Mouse (Mus musculus) MEL (cell line): ENCODE measurements at regions not wholly inside any gene's neighbourhood (a gene's known extent, or its start where the extent isn't known, plus 50 kb on each side); places are given as distances from the start of the nearest gene placed in this dataset.
"Not testable (repeated sequence)": the region's sequence is repeated elsewhere in the genome, so short reads cannot be mapped to it uniquely, and the experiment has no call there.

Experiments used
- DNase-seq: peaks from one replicate; pipeline ENCODE4 v3.0.0; 2011; ENCODE audit warnings: low read depth, low spot score
- H3K27ac ChIP-seq: 2 replicates; pipeline ENCODE4 v1.5.1; 2012; ENCODE audit warnings: low read depth, mild to moderate bottlenecking, control low read depth, low read length, moderate library complexity; ENCODE audit not compliant: control insufficient read depth
- H3K27me3 ChIP-seq, 2 experiments: fragments of 150-350 bp in 1 of 2; sonication (generic) in 1 of 2; 2 replicates each; pipeline ENCODE4 v1.6.1; 2012; ENCODE audit warnings: low read length in 2 of 2, mild to moderate bottlenecking in 2 of 2, improper control_type of control experiment in 1 of 2, moderate library complexity in 1 of 2; ENCODE audit not compliant: insufficient read depth in 2 of 2, control insufficient read depth in 1 of 2
- H3K36me3 ChIP-seq, 2 experiments: 2 replicates each; pipeline ENCODE4 v1.6.1; 2012 to 2014; ENCODE audit warnings: low read length in 2 of 2, improper control_type of control experiment in 1 of 2, inconsistent platforms in 1 of 2, mild to moderate bottlenecking in 1 of 2; ENCODE audit not compliant: insufficient read depth in 2 of 2, control insufficient read depth in 1 of 2
- H3K4me1 ChIP-seq, 2 experiments: fragments of 150-350 bp in 1 of 2; sonication (generic) in 1 of 2; 2 replicates each; pipeline ENCODE4 v1.6.1; 2012; ENCODE audit warnings: low read length in 2 of 2, improper control_type of control experiment in 1 of 2, mild to moderate bottlenecking in 1 of 2; ENCODE audit not compliant: insufficient read depth in 2 of 2, control insufficient read depth in 1 of 2
- H3K4me3 ChIP-seq, 2 experiments: fragments of 150-350 bp in 1 of 2; sonication (generic) in 1 of 2; 2 replicates each; pipeline ENCODE4 v1.5.1; 2012; ENCODE audit warnings: low read depth in 2 of 2, low read length in 2 of 2, mild to moderate bottlenecking in 2 of 2, moderate library complexity in 2 of 2, control low read depth in 1 of 2, improper control_type of control experiment in 1 of 2; ENCODE audit not compliant: control insufficient read depth in 1 of 2, insufficient read depth in 1 of 2
- H3K79me2 ChIP-seq: 2 replicates; pipeline ENCODE4 v1.6.1; 2012; ENCODE audit warnings: mild to moderate bottlenecking, low read length, moderate library complexity; ENCODE audit not compliant: control insufficient read depth, poor library complexity, insufficient read depth
- H3K9ac ChIP-seq: 2 replicates; pipeline ENCODE4 v1.6.1; 2012; ENCODE audit warnings: low read depth, mild to moderate bottlenecking, control low read depth, low read length, moderate library complexity; ENCODE audit not compliant: control insufficient read depth, poor library complexity, severe bottlenecking
- H3K9me3 ChIP-seq: fragments of 150-350 bp; sonication (generic); replicated peaks from 2 replicates; pipeline ENCODE4 v1.6.1; 2012; ENCODE audit warnings: mild to moderate bottlenecking, low read length, improper control_type of control experiment, moderate library complexity; ENCODE audit not compliant: insufficient read depth
- BHLHE40 ChIP-seq: IDR thresholded peaks from 2 replicates; pipeline ENCODE4 v1.6.1; 2012; ENCODE audit warnings: low read depth, mild to moderate bottlenecking, inconsistent platforms, low read length, improper control_type of control experiment, borderline replicate concordance
- CHD2 ChIP-seq: IDR thresholded peaks from 2 replicates; pipeline ENCODE4 v1.6.1; 2011; ENCODE audit warnings: low read length, improper control_type of control experiment
- CTCF ChIP-seq, 3 experiments: IDR thresholded peaks in 2 of 3; conservative IDR thresholded peaks in 1 of 3; 2 replicates each; pipeline ENCODE4 v1.5.1; 2011 to 2012; ENCODE audit warnings: low read length in 3 of 3, low read depth in 2 of 3, mild to moderate bottlenecking in 2 of 3, improper control_type of control experiment in 1 of 3, inconsistent platforms in 1 of 3, mixed read lengths in 1 of 3, moderate library complexity in 1 of 3; ENCODE audit not compliant: control insufficient read depth in 1 of 3, insufficient read depth in 1 of 3, poor library complexity in 1 of 3, severe bottlenecking in 1 of 3
- E2F4 ChIP-seq: IDR thresholded peaks from 2 replicates; pipeline ENCODE4 v1.6.1; 2011; ENCODE audit warnings: low read depth, low read length, improper control_type of control experiment, borderline replicate concordance
- EP300 ChIP-seq, 2 experiments: IDR thresholded peaks; 2 replicates each; pipeline ENCODE4 v1.6.1; 2011; ENCODE audit warnings: improper control_type of control experiment in 2 of 2, low read length in 2 of 2, low read depth in 1 of 2, mild to moderate bottlenecking in 1 of 2
- ETS1 ChIP-seq: IDR thresholded peaks from 2 replicates; pipeline ENCODE4 v1.6.1; 2012; ENCODE audit warnings: low read depth, mild to moderate bottlenecking, inconsistent platforms, low read length, improper control_type of control experiment, moderate library complexity
- GATA1 ChIP-seq: IDR thresholded peaks from 2 replicates; pipeline ENCODE4 v1.6.1; 2011; ENCODE audit warnings: low read depth, low read length, improper control_type of control experiment
- KAT2A ChIP-seq: conservative IDR thresholded peaks from 2 replicates; pipeline ENCODE4 v1.6.1; 2012; ENCODE audit warnings: low read depth, low read length, improper control_type of control experiment, inconsistent platforms
- MAFK ChIP-seq: IDR thresholded peaks from 2 replicates; pipeline ENCODE4 v1.6.1; 2011; ENCODE audit warnings: low read depth, mild to moderate bottlenecking, low read length, improper control_type of control experiment, borderline replicate concordance
- MAX ChIP-seq: IDR thresholded peaks from 2 replicates; pipeline ENCODE4 v1.6.1; 2011; ENCODE audit warnings: low read length, improper control_type of control experiment
- MEF2A ChIP-seq: IDR thresholded peaks from 2 replicates; pipeline ENCODE4 v1.6.1; 2014; ENCODE audit warnings: low read depth, mild to moderate bottlenecking, inconsistent platforms, low read length, improper control_type of control experiment; ENCODE audit not compliant: poor library complexity, insufficient replicate concordance, severe bottlenecking; ENCODE audit errors: extremely low read depth
- POLR2A ChIP-seq, 2 experiments: IDR thresholded peaks; 2 replicates each; pipeline ENCODE4 v1.6.1; 2011 to 2012; ENCODE audit warnings: low read length in 2 of 2, mild to moderate bottlenecking in 2 of 2, control low read depth in 1 of 2, improper control_type of control experiment in 1 of 2, low read depth in 1 of 2, moderate library complexity in 1 of 2; ENCODE audit not compliant: control insufficient read depth in 1 of 2, insufficient read depth in 1 of 2, poor library complexity in 1 of 2
- POLR2AphosphoS2 ChIP-seq: IDR thresholded peaks from 2 replicates; pipeline ENCODE4 v1.6.1; 2011; ENCODE audit warnings: low read length, improper control_type of control experiment
- POLR2AphosphoS5 ChIP-seq: IDR thresholded peaks from 2 replicates; pipeline ENCODE4 v1.6.1; 2012; ENCODE audit warnings: low read depth, borderline replicate concordance, mild to moderate bottlenecking, inconsistent platforms, low read length, moderate library complexity, mixed read lengths
- RAD21 ChIP-seq: IDR thresholded peaks from 2 replicates; pipeline ENCODE4 v1.6.1; 2011; ENCODE audit warnings: mild to moderate bottlenecking, low read depth, low read length, improper control_type of control experiment
- SMC3 ChIP-seq: IDR thresholded peaks from 2 replicates; pipeline ENCODE4 v1.6.1; 2011; ENCODE audit warnings: low read depth, low read length, improper control_type of control experiment
- UBTF ChIP-seq: IDR thresholded peaks from 2 replicates; pipeline ENCODE4 v1.6.1; 2012; ENCODE audit warnings: low read depth, mild to moderate bottlenecking, inconsistent platforms, low read length, improper control_type of control experiment, moderate library complexity, borderline replicate concordance; ENCODE audit not compliant: insufficient read depth
- USF1 ChIP-seq: IDR thresholded peaks from 2 replicates; pipeline ENCODE4 v1.6.1; 2014; ENCODE audit warnings: low read depth, mild to moderate bottlenecking, inconsistent platforms, low read length, improper control_type of control experiment, moderate library complexity
- USF2 ChIP-seq, 2 experiments: IDR thresholded peaks; 2 replicates each; pipeline ENCODE4 v1.6.1; 2011 to 2012; ENCODE audit warnings: improper control_type of control experiment in 2 of 2, low read length in 2 of 2, borderline replicate concordance in 1 of 2, inconsistent platforms in 1 of 2, low read depth in 1 of 2, mild to moderate bottlenecking in 1 of 2; ENCODE audit not compliant: insufficient read depth in 1 of 2
- ZC3H11A ChIP-seq: IDR thresholded peaks from 2 replicates; pipeline ENCODE4 v1.6.1; 2012; ENCODE audit warnings: low read depth, mild to moderate bottlenecking, inconsistent platforms, low read length, improper control_type of control experiment
- ZMIZ1 ChIP-seq: IDR thresholded peaks from 2 replicates; pipeline ENCODE4 v1.6.1; 2012; ENCODE audit warnings: low read depth, mild to moderate bottlenecking, inconsistent platforms, low read length, improper control_type of control experiment, moderate library complexity

- H3K36me3 ChIP-seq, DNase-seq, H3K27ac ChIP-seq, H3K4me1 ChIP-seq, H3K4me3 ChIP-seq, H3K79me2 ChIP-seq, H3K9me3 ChIP-seq, H3K9ac ChIP-seq, H3K27me3 ChIP-seq: not testable (repeated sequence)
- TF ChIP-seq RAD21 (peak; percentile 15), SMC3 (peak; percentile 30), CTCF (IDR thresholded peaks at IDR 0.05 in 2 of 3, conservative IDR thresholded peaks at IDR 0.05 in 1 of 3; ENCODE audit: control insufficient read depth in 1 of 3, insufficient read depth in 1 of 3, low read depth in 2 of 3, low read length in 3 of 3, poor library complexity in 1 of 3, severe bottlenecking in 1 of 3) (peak in 2 of 3 experiments; percentile 16 to 21; a peak in 2 of 6 replicates)
Observed at GRCm38 (mm10) chr9:43552758-43553157, 191.0 kb upstream of the Nectin1 start.

- Histone ChIP-seq H3K27me3 (no peaks in the 10 kb centered on the region), H3K27ac (no peak overlapping the region), H3K4me3 (no peak overlapping the region), H3K9me3 (no peaks in the 10 kb centered on the region), H3K79me2 (no peaks in the 10 kb centered on the region), H3K36me3 (no peaks in the 10 kb centered on the region), H3K9ac (no peak overlapping the region), H3K4me1 (no peaks in the 10 kb centered on the region)
- TF ChIP-seq USF2 (IDR thresholded peaks at IDR 0.05; ENCODE audit: borderline replicate concordance in 1 of 2, insufficient read depth in 1 of 2, low read depth in 1 of 2, low read length in 2 of 2) (no peak), ZMIZ1 (no peak), BHLHE40 (no peak), POLR2AphosphoS2 (no peak), GATA1 (no peak), RAD21 (no peak), POLR2AphosphoS5 (no peak), POLR2A (IDR thresholded peaks at IDR 0.05; ENCODE audit: control insufficient read depth in 1 of 2, insufficient read depth in 1 of 2, low read depth in 1 of 2, low read length in 2 of 2, poor library complexity in 1 of 2) (no peak), USF1 (no peak), ZC3H11A (no peak), UBTF (no peak), MAFK (no peak), MEF2A (no peak), ETS1 (no peak), EP300 (IDR thresholded peaks at IDR 0.05; ENCODE audit: low read depth in 1 of 2, low read length in 2 of 2) (no peak), MAX (no peak), E2F4 (no peak), KAT2A (no peak), CHD2 (no peak)
- no peak for DNase-seq
Observed at GRCm38 (mm10) chr9:43562016-43562415, 181.8 kb upstream of the Nectin1 start.
